Mouse (Mus musculus): ENCODE measurements around the gene Chac2. TPM values are rescaled to one million over a fixed set of nuclear protein-coding genes. Genes with fewer than 3 reads are reported as not detected.

The Chac2 gene
- polyA plus RNA-seq, 1 experiment from 2014 or later = 17.2 TPM

Other genes with a start within 250 kb of the Chac2 start
- 17.1 and 23.8 TPM in 2 replicates for gene Psme4, start 214.6 kb downstream of the Chac2 start, polyA plus RNA-seq (2014; fragmentation: Nextera tagmentation; extraction: Ambion mirVana)
- gene Gpr75, start 101.0 kb downstream of the Chac2 start, polyA plus RNA-seq (2014; fragmentation: Nextera tagmentation; extraction: Ambion mirVana) = 0.14 and 0.23 TPM in 2 replicates
- 21.9 and 23.8 TPM in 2 replicates for gene Asb3, start 100.9 kb downstream of the Chac2 start, polyA plus RNA-seq (2014; fragmentation: Nextera tagmentation; extraction: Ambion mirVana)
- 12.6 TPM in 2 replicates for gene Erlec1, start 32.0 kb downstream of the Chac2 start, polyA plus RNA-seq (2014; fragmentation: Nextera tagmentation; extraction: Ambion mirVana)
- gene Gm17332, start 196.1 kb upstream of the Chac2 start, polyA plus RNA-seq (2014; fragmentation: Nextera tagmentation; extraction: Ambion mirVana) = not detected in 2 replicates